In genomic region chr3:138527667-138528231, GRCm38 (mm10) we compare ENCODE assay signal across 8 mouse cellular contexts. TPM values are rescaled to one million over a fixed set of nuclear protein-coding genes. Genes with fewer than 3 reads are reported as not detected.
DNase-seq lines count a peak whose midpoint lies in the region; ATAC-seq and TF ChIP-seq lines count a peak whose summit lies in the region.

No protein-coding gene starts in this region.

- intact Hi-C loops in heart, postnatal 25 days (cut with DNase I) = loop anchor here (2.0 kb wide), 2 partner anchors 39 to 85 kb away; partner anchors contain the start of genes Adh5 and Metap1

- peak overlapping the region; percentile 97 for H3K27ac ChIP-seq in forebrain, embryonic 15.5 days (replicated peaks)
- peak overlapping the region; percentile 87 for H3K27ac ChIP-seq in lung, postnatal 0 days (ENCODE audit: low read length)

- H3K9ac ChIP-seq in forebrain, embryonic 15.5 days (replicated peaks) = peak overlapping the region; percentile 89
- H3K9ac ChIP-seq in lung, postnatal 0 days (replicated peaks; ENCODE audit: low read depth) = peak overlapping the region; percentile 84

- no peaks in the 10 kb centered on the region for H3K9me3 ChIP-seq in G1E (replicated peaks)
- no peaks in the 10 kb centered on the region for H3K9me3 ChIP-seq in forebrain, embryonic 15.5 days
- no peaks in the 10 kb centered on the region for H3K9me3 ChIP-seq in lung, postnatal 0 days (ENCODE audit: low read length)

- TF ChIP-seq EP300 in lung, postnatal 0 days (IDR thresholded peaks at IDR 0.05) = no peak

- peak overlapping the region; percentile 91 for H3K4me3 ChIP-seq in G1E (ENCODE audit: low read depth, low read length)
- peak overlapping the region; percentile 72 for H3K4me3 ChIP-seq in forebrain, embryonic 15.5 days
- H3K4me3 ChIP-seq in lung, postnatal 0 days (ENCODE audit: low read depth, low read length) = peak overlapping the region; percentile 86

- peak; percentile 36 for DNase-seq in G1E (ENCODE audit: low spot score)
- DNase-seq in cerebellum, adult 11-12 months = peak; percentile 74
- peak; percentile 44 for DNase-seq in heart, postnatal 25 days (ENCODE audit: low spot score)
- peak; percentile 50 for DNase-seq in layer of hippocampus, adult 9-11 months
- DNase-seq in lung, postnatal 0 days (ENCODE audit: low spot score) = peak; percentile 90
- DNase-seq in ovary, postnatal 10 days (ENCODE audit: low spot score) = peak; percentile 34
- DNase-seq in thymus, postnatal 10 days (ENCODE audit: low spot score in 2 of 2) = peak; percentile 44 to 59

- no peaks in the 10 kb centered on the region for H3K27me3 ChIP-seq in G1E (ENCODE audit: insufficient read depth, low read length)
- no peaks in the 10 kb centered on the region for H3K27me3 ChIP-seq in forebrain, embryonic 15.5 days
- H3K27me3 ChIP-seq in lung, postnatal 0 days (replicated peaks; ENCODE audit: insufficient read depth, low read length) = no peaks in the 10 kb centered on the region

- H3K4me1 ChIP-seq in G1E (ENCODE audit: insufficient read depth, low read depth, low read length) = peaks cover 45% of the 10 kb centered on the region
- peaks cover 35% of the 10 kb centered on the region for H3K4me1 ChIP-seq in forebrain, embryonic 15.5 days
- H3K4me1 ChIP-seq in lung, postnatal 0 days (ENCODE audit: insufficient read depth, low read depth, low read length) = peaks cover 10% of the 10 kb centered on the region; the same call in 1 of the 2 replicates

- H3K4me2 ChIP-seq in forebrain, embryonic 15.5 days (replicated peaks) = peak overlapping the region; percentile 49
- H3K4me2 ChIP-seq in lung, postnatal 0 days (replicated peaks; ENCODE audit: low read depth, low read length) = peak overlapping the region; percentile 83

- no peak for TF ChIP-seq CTCF in G1E (IDR thresholded peaks at IDR 0.05; ENCODE audit: low read depth, low read length)
- no peak for TF ChIP-seq CTCF in lung, postnatal 0 days (IDR thresholded peaks at IDR 0.05)

- WGBS in forebrain, embryonic 15.5 days = under 1% methylated on average over 58 of the region's 64 CpGs
- 6% methylated on average over 24 of the region's 64 CpGs for WGBS in lung, postnatal 0 days

- peak; percentile 32; the same call in 1 of the 2 replicates for ATAC-seq in G1E (ENCODE audit: extremely low read depth, insufficient number of reproducible peaks, low FRiP score, poor library complexity, severe bottlenecking)
- peak; percentile 69 for ATAC-seq in forebrain, embryonic 15.5 days (replicated peaks)
- ATAC-seq in lung, postnatal 0 days = peak; percentile 47

- peaks cover 11% of the 10 kb centered on the region for H3K36me3 ChIP-seq in G1E (replicated peaks)
- H3K36me3 ChIP-seq in forebrain, embryonic 15.5 days = no peaks in the 10 kb centered on the region
- H3K36me3 ChIP-seq in lung, postnatal 0 days (ENCODE audit: insufficient read depth, low read length) = no peaks in the 10 kb centered on the region

RNA-seq across cellular contexts. Expression of gene Eif4e, which starts 1.8 kb away (rescaled TPM):
- 584 and 634 TPM in 2 replicates for total RNA-seq in G1E (2014; fragmentation: Nextera tagmentation)
- 173 and 248 TPM in 2 replicates for total RNA-seq in G1E (2017)
- polyA plus RNA-seq in G1E (2012) = 13.2 and 21.2 TPM in 2 replicates
- 360 and 371 TPM in 2 replicates for polyA plus RNA-seq in forebrain, embryonic 15.5 days (2015; fragmentation: Nextera tagmentation; extraction: Ambion mirVana)
- total RNA-seq in heart, postnatal 25 days (2021) = 100 to 1,000 TPM; 171 to 172 TPM
- polyA plus RNA-seq in lung, postnatal 0 days (2015; fragmentation: Nextera tagmentation; extraction: Ambion mirVana) = 121 and 125 TPM in 2 replicates

RNA-seq across cellular contexts. Expression of gene Metap1, which starts 38.4 kb away (rescaled TPM):
- total RNA-seq in G1E (2014; fragmentation: Nextera tagmentation) (61.8 and 67.3 TPM in 2 replicates), G1E (2017) (63.0 and 66.3 TPM in 2 replicates)
- polyA plus RNA-seq in G1E (2012) = 24.3 and 29.3 TPM in 2 replicates
- polyA plus RNA-seq in forebrain, embryonic 15.5 days (2015; fragmentation: Nextera tagmentation; extraction: Ambion mirVana) = 43.3 and 44.8 TPM in 2 replicates
- 10 to 100 TPM; 36.7 to 39.3 TPM for total RNA-seq in heart, postnatal 25 days (2021)
- polyA plus RNA-seq in lung, postnatal 0 days (2015; fragmentation: Nextera tagmentation; extraction: Ambion mirVana) = 23.9 and 25.2 TPM in 2 replicates

Comparison
In these comparisons a context has a peak if more than half of its experiments do, and no peak if none do; other contexts are left out.
1. Peak in every context shown above with its lines: DNase-seq, ATAC-seq, H3K4me3 ChIP-seq and H3K27ac ChIP-seq.
2. DNase-seq: peak in every context shown above with its lines; median percentile 90 in lung, postnatal 0 days; 74 in cerebellum, adult 11-12 months; 52 in thymus, postnatal 10 days; 50 in layer of hippocampus, adult 9-11 months; 44 in heart, postnatal 25 days; 36 in G1E; 34 in ovary, postnatal 10 days.